Mouse (Mus musculus): ENCODE measurements around the gene Spryd3.

The Spryd3 gene

DNA sequence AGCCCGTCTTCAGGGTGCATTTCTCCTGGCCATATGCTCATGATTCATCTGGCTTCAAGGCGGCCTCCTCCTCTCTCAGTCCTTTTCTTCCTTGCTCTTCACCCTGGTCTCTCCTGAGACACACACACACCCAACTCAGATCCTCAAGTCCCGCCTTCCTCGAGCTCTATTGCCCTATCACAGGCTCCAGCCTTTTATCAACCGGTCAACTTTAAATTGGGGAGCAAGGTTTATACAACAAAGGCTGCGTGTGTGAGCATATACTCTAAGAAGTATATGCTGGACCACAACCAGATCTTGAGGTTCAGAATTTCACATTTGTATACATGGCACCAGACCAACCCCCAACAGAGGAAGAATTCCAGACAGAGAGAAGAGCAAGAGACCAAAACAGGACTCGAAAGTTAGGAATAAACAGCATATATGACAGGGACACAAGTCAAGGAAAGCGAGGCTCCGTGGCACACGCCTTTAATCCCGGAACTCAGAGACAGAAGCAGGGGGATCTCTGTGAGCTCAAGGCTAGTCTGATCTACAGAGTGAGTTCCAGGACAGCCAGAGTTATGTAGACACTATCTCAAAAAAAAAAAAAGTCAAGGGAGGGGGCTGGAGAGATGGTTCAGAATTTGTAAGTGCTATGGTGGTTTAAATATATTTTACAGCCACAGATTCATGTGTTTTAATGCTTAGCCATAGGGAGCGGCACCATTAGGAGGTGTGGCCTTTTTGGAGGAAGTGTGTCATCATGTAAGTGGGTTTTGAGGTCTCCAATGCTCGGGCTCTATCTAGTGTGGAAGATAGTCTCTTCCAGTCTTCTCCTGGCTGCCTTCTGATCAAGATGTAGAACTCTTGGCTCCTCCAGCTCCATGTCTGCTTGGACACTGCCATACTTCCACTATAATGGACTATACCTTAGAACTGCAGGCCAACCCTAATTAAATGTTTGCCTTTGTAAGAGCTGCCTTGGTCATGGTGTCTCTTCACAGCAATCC, 65.3 kb downstream of the Spryd3 start:
- no peak for DNase-seq (ENCODE audit: low spot score in 2 of 2)

Measured in heart, adult 9 months (tissue).